Mouse (Mus musculus) left cerebral cortex, postnatal 14 days (tissue): Measurements from ENCODE around the gene Ccdc141. TPM values are rescaled to one million over a fixed set of nuclear protein-coding genes. Genes with fewer than 3 reads are reported as not detected.

ENCODE experiments used
- DNase-seq, 2 experiments: peaks; one replicate each; pipeline ENCODE4 v3.0.0; 2021 to 2022; ENCODE audit warnings: low spot score in 2 of 2, mixed read lengths in 1 of 2
- intact Hi-C: fragments of 180-260 bp; cut with DNase I; formaldehyde crosslinking; loops from one replicate; pipeline ENCODE4 v1.15.1; 2025
- total RNA-seq, 2 experiments: library from RNA; stranded (reverse); gene quantifications; 2 replicates each; pipeline ENCODE4 v1.2.3; 2021

Ccdc141 gene
- total RNA-seq, 2 experiments from 2014 or later, result 23.5 to 34.0 TPM

GRCm38 (mm10) chr2:77151255-77151654 is 19.2 kb downstream of the Ccdc141 start:
- intact Hi-C loops, result no loop called here
- DNase-seq, result no peak

DNA sequence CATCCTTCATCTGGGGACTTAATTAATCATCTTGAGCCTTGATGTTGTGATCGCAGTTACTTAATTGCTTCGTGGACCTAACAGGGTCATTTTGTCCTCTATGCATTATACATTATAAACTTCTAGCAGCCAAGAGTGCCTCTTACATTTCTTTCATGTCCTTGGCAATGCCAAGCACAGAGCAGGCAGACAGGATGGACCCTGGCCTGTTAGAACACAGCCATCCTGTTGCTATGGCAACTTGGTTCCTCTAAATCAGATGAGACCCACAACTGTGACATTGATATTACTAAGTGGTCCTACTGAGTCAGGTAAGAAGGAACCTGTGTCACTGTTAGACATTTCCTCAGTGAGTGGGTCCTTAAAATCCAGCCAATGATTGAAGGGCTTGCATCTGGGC is 20.9 kb downstream of the Ccdc141 start:
- intact Hi-C loops, result no loop called here
- DNase-seq, result no peak

- intact Hi-C loops, result no loop called here
- DNase-seq, result no peak
These were observed 22.2 kb downstream of the Ccdc141 start for GRCm38 (mm10) chr2:77148215-77148614.

DNA sequence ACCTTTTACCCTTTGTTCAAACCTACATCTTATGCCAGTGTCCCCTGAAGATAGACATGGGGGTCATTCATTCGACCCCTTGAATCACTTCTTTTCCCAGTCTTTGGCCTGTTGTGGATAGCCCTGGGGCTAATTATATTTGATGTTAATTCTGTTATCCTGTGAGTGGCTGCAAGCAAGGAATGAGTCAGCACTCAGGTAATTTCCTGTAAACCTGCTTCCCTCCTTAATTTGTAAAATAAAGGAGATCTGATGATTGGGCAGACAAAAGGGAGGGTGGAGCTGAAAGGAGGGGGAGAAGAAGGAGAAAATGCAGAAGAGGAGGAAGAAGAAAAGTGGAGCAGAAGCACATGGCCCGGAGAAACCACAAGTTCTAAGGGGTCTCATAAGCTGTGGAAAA is 23.5 kb downstream of the Ccdc141 start:
- DNase-seq, result no peak
- intact Hi-C loops, result no loop called here

- intact Hi-C loops, result no loop called here
- DNase-seq, result no peak
These were observed 24.1 kb downstream of the Ccdc141 start for GRCm38 (mm10) chr2:77146291-77146690.

- no peak for DNase-seq
- intact Hi-C loops, result no loop called here
These were observed 26.9 kb downstream of the Ccdc141 start for GRCm38 (mm10) chr2:77143536-77143935.

DNA sequence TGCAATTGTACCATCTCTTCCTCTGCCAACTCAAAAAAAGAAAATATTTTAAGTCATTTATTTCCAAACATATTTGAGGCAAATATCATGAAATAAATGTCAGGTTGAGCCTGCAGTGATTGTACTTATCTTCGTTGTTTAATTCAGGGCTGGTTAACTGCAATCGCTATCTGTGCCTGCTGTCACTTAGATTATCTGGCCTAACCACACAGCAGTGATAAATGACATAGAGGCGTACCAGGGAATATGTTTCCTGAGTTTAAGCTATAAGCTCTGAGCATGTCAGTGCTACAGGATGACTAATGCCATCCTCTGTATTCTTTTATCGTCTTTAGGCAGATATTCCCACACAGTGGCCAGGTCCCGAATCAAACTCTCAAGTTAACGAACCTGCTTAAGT is 31.6 kb downstream of the Ccdc141 start:
- intact Hi-C loops, result no loop called here
- no peak for DNase-seq

DNA sequence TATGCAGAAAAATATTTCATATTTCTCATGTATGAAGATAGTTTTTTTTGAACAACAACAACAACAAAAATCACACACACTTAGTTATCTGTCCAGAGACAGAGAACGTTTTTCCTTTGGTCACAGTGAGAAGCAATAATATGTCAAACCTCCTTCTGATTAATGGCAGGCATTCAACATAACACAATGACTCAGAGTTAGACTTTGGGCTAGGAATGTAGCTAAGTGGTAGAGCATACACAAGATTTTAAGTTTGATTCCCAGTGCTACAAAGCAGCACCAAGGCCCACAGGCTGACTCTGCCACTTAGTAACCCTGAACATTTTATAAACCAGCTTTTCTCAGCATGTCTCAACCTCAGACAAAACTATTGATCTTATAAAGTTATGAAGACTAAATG is 35.5 kb downstream of the Ccdc141 start:
- intact Hi-C loops, result no loop called here
- no peak for DNase-seq

GRCm38 (mm10) chr2:77133407-77133806 is 37.0 kb downstream of the Ccdc141 start:
- intact Hi-C loops, result no loop called here
- DNase-seq, result no peak

GRCm38 (mm10) chr2:77126939-77127338 is 43.5 kb downstream of the Ccdc141 start:
- intact Hi-C loops, result no loop called here
- no peak for DNase-seq

- intact Hi-C loops, result no loop called here
- DNase-seq, result no peak
These were observed 52.3 kb downstream of the Ccdc141 start for GRCm38 (mm10) chr2:77118102-77118501.

- intact Hi-C loops, result no loop called here
These were observed 56.1 kb downstream of the Ccdc141 start for GRCm38 (mm10) chr2:77114335-77114734.

GRCm38 (mm10) chr2:77113867-77114266 is 56.6 kb downstream of the Ccdc141 start:
- DNase-seq, result no peak
- intact Hi-C loops, result no loop called here

More at GRCm38 (mm10) chr2:77114335-77114734, 56.1 kb downstream of the Ccdc141 start:
- DNase-seq, result no peak

DNA sequence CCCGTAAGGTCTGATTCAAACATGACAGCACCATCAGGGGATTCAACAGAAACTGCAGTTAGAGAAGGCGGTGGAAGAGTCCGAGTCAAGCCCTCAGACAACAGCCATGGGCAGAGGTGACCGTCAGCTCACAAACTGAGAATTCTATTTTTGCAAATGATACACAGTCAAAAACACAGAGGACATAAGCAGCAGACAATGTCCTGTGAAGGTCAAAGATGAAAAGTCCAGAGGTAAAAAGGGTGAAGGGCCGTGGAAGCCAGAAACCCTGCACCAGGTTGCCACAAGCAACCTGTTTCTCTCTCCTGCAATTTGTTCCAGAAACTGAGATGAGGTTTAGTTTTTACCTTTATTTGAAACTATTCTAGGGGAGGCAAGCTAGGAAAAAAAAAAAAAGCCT is 57.4 kb downstream of the Ccdc141 start:
- intact Hi-C loops, result no loop called here

GRCm38 (mm10) chr2:77111095-77111494 is 59.3 kb downstream of the Ccdc141 start:
- intact Hi-C loops, result no loop called here
- DNase-seq, result no peak

More for the DNA sequence above, 57.4 kb downstream of the Ccdc141 start:
- no peak for DNase-seq

DNA sequence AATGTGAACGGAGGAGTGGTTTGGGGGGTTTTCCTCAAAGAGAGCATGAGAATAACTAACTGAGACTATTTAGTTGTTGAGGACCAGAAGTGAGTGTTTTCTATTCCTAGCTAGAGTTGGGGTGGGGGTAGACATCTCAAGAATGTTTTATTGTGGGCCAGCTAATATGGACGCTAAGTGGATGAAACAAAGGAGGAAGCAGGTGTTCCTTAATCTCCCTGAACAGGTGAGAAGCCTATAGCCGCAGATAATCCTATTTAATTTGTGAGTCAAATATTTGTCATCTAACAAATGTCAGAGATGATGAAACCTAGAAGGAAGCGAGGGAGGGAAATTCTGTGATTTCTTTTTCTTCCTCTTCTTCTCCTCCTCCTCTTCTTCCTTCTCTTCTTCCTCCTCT is 60.1 kb downstream of the Ccdc141 start:
- intact Hi-C loops, result no loop called here
- DNase-seq, result no peak

- DNase-seq, result peak in 1 of 2 experiments; percentile 25
- intact Hi-C loops, result no loop called here
These were observed 60.8 kb downstream of the Ccdc141 start for GRCm38 (mm10) chr2:77109506-77110123.

DNA sequence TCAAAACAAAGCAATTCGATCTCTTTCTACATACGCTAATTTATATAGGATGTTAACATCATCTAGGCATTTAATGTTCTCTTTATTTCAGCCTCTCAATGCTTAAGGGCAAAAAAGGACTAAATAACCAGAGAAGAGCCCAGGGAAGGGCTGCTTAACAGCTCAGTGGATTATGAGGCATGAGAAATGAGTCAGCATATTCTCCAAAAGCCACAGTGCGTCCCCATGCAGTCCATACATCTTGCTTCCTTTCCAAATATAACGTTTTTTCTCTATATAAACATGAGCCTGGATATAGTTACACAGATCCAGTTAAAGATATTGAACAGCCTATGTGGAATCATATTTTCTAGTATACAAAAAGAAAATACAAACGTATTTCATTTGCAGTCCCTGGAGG is 61.9 kb downstream of the Ccdc141 start:
- intact Hi-C loops, result no loop called here
- no peak for DNase-seq

- no peak for DNase-seq
- intact Hi-C loops, result no loop called here
These were observed 64.3 kb downstream of the Ccdc141 start for GRCm38 (mm10) chr2:77106150-77106549.

DNA sequence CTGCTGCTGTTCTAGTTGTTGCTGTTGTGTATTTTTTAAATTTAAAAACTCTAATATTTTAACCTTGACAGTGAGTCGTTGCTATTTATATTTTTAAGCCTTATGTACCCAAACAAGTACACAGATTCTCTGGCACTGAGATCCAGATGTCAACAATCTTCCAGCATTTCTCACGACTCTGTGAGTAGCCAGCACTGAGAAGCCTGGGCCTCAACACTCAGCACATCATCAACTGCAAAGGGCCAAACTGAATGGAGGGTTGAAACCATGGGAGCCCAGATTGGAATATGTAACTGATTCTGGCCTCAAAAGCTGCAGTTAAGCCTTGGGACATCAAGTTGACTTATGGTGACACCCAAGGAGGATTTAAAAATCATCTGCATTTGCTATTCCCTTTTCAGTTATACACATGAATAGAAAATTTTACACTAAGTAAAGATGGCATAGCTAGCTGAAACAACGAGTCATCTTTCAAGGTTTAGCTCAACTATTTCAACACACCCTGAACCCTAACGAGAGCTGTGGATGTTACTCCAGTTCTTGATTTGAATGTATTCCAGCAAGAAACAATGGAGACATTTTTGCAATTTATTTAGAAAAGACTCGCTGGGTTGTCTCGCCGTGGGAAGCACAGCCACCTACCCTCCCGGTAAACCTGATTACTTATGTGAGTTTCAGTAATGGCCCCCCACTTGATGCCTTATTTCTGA is 65.3 kb downstream of the Ccdc141 start:
- intact Hi-C loops, result no loop called here
- DNase-seq, result no peak

DNA sequence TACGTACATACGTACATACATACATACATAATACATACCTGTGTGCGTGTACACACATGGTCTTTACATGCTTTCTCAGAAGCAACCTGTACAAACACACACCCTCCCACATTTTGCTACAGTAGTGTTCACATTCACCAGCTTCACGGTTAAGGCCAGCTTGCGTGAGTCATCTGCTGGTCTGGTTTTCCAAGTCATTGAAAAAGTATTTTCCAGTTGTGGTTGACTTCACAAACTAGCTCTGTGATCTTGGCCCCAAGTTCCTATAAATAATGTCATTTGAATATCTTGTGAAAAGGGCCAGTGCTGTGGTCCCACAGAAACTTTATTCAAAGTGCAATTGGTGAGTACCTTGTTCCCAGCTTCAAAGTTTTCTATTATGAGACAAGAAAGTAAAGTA is 67.9 kb downstream of the Ccdc141 start:
- intact Hi-C loops, result no loop called here
- no peak for DNase-seq
